Mouse (Mus musculus): ENCODE results near the gene Tmem259.

The Tmem259 gene

DNA sequence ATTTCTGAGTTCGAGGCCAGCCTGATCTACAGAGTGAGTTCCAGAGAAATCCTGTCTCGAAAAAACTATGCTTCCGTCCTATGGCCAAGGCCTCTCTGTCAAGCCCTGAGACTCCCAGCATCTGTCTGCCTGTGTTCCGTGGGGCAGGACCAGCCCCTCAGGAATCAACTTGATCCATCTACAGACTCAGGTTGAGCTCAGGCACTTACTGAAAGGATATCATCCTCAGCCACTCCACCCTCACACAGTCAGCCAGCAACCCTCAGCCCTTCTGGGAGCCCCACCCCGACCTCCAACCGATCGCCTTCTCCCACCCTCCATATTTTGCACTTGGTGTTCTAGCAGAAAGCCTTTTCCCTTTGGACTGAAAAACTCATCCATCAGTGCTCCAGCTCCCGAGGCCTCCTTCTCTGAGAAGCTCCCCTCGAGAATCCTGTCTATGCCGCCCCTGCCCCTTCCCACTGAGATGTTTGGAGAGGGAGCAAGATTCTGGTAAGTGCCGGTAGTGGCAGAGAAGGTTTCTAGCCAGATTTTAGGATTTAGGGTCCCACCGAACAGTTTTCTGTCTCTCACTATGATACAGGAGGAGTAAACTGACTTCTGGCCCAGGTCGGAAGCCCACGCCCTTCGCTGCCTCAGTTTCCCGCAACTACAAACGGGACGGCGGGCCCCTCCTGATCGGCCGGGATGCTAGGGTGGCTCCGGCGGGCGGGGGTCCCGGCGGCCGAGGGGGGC is 3.8 kb upstream of the Tmem259 start:
- DNase-seq (ENCODE audit: low spot score in 2 of 2), result no peak

DNA sequence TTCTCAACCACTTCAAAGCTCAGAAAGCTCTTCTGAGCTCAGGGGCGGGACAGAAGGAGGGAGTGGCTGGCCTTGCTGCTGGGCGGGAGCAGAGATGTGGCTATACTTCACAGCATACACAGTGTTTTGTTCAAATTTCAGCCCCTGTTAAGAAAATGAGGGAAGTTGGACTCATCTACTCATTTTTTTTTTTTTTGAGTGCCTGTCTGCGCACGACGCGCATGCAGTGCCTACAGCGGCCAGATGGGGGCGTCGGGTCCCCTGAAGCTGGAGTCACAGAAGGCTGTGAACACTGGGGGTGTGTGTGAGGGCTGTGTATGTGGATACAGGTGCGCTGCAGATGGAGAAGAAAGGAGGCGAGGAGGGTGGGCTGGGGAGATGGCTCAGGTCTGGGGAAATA is 2.8 kb upstream of the Tmem259 start:
- DNase-seq (ENCODE audit: low spot score in 2 of 2), result peak; percentile 57 to 75

DNA sequence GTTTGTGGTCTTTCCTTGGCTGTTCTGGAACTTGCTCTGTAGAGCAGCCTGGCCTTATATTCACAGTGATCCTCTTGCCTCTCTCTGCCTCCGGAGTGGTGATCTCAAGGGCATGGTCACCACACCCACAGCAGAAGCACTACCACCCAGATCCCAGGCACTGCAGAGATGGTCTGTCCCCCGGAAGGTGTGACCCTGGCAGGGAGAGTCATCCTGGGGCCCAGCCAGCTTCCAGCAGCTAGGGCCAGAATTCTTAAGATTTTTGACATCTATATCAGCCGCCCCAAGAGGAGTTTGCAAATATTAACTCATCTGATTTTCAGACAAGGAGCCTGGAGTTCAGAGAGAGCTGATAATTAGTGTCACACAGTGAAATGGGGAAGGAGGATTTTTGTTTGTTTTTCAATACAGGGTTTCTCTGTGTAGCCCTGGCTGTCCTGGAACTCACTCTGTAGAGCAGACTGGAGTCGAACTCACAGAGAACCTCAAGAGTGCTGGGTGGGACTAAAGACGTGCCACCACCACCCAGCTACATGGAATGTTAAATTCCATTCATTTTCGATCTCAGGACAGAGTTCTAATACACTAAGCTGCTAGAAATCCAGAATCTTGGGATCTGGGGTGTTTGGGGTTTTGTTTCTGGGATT is 2.2 kb upstream of the Tmem259 start:
- DNase-seq (ENCODE audit: low spot score in 2 of 2), result no peak

DNA sequence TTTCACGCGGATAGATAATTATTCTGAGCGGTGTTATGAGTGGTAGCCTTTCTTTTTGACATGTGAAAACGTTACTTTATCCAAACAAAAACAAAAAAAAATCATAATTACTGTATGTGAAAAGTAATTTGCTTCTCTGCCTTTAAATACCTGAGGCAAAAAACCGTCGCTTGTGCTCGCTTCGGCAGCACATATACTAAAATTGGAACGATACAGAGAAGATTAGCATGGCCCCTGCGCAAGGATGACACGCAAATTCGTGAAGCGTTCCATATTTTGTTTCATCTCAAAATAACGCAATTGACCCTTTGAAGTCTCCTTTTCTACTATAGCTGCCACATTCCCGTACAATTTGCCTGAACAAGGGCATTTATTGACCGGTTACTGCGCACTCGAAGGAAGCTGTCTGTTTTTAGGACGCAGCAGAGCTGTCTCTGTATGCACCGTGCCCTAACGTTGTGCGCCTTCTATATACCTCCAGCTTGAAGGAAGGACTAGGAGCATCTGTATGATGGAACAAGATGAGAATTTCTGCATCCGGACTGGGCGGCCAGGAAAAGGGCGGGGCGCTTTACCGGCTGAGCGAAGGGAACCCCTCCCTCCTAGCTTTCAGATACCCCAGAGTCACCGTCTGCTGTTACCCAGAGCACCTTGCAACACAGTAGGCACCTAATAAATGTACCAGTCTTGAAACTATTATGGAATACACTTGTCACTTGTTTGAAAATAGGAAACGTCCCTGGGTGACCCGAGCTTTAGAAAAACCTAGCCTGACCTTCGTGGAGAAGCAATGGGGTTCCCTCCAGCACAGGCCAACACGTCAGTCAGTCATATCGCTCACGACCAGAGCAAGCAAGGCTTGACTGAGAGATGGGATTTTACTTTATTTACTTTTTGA is 1.5 kb upstream of the Tmem259 start:
- DNase-seq (ENCODE audit: low spot score in 2 of 2), result peak; percentile 60 to 62

DNA sequence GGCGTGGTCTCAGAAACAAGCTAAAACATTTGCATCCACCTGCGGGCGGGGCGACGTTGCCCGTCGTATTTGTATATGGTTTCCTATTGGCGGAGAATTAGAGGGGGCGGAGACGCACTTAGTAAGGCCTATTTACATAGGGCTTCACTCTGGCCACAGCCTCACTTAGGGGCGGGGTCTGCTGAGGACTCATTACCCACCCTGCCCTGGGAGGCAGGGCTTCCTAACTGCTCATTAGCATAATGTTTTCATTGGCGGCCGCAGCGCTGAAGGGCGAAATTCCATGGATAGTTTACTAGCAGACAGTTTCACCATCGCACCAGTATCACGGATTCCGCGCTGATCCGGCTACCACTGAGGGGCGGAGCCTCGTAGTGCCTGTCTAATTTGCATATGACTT is 741 bp upstream of the Tmem259 start:
- DNase-seq (ENCODE audit: low spot score in 2 of 2), result peak; percentile 97 to 99

DNA sequence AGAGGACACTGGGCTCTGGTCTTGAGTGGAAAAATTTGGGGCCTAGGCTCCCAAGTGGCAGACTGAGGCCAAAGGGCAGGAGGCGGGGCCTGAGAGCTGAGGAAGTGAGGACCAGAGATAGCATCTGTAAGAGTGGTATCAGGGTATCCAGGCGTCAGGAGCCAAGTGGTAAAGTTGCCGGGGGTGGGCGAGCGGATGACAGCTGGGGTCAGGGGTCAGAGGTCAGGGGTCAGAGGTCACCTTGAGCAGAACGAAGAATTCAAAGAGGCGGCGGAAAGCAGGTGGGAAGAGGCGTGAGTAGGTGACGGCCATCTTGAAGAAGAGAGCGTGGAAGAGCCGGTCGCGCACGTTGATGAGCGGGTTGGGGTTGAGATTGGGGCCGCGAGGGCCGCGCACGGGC is 460 bp downstream of the Tmem259 start:
- peak; percentile 52 to 59 for DNase-seq (ENCODE audit: low spot score in 2 of 2)

DNA sequence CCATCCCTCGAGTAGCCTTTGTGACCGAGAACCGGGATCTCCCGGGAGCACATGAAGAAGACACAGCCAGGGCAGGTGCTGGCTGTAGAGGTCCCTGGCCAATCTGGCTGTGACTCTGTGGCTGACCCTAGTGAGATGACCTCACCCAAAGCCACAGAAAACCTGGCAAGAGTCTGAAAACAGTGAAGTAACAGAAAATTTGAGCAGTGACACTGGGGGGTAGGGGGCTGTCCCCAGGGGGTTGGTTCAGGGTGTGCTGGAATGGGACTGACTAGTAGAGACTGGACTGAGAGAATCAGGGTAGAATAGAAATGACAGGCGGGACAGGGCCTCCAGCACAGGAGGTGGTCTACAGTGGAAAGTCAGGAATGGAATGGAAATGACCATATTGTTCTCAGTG is 925 bp downstream of the Tmem259 start:
- no peak for DNase-seq (ENCODE audit: low spot score in 2 of 2)

DNA sequence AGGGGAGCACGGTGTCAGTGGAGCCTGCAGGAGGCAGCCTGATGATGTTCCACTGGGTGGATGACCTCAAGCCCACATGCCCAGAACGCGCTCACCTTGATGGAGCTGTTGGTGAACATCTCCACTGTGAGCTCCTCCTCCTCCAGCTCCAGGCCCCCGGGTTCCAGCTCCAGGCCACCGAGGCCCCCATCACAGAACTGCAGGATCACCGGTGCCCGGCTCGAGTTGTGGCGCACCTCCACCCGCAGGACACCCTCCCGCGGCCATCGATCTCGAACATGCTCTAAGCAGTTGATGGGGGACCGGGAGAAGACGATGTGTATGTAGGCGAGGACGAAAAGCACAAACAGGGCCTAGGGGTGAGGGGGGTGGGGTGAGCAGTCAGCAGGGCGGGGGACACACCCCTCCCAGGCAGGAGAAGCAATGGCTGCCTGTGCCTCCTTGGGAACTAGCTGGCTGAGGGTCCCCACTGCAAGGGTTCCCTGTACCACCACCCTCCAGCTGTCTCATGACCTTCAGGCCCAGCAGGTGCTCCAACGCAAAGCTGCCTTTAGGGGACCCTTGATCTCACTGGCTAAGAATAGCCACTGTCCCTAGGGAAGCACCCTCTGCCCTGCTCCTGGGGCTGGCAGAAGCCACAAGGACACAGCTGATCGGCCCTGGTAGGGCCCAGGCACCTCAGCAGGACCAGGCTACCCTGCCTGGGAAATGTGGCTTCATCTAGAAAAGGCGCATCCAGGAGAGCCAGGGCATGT is 4.6 kb downstream of the Tmem259 start:
- DNase-seq (ENCODE audit: low spot score in 2 of 2), result no peak

DNA sequence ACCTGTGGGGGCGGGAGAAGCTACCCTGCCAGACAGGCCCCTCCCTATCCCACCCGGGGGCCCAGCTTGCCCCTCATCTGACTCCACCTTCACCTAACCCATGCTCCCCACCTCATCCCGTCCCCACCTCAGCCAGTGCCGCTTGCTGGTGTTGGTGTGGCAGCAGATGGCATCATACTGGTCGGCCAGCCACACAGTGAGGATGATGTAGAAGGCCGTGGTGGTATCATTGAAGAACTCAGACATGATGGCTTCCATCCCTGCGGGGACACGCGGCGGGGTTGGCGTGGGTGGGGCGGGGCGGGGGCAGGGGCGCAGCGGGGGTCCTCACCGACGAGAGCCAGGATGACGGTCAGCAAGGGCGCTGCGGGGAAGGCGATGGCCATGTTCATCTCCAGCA is 6.1 kb downstream of the Tmem259 start:
- no peak for DNase-seq (ENCODE audit: low spot score in 2 of 2)

DNA sequence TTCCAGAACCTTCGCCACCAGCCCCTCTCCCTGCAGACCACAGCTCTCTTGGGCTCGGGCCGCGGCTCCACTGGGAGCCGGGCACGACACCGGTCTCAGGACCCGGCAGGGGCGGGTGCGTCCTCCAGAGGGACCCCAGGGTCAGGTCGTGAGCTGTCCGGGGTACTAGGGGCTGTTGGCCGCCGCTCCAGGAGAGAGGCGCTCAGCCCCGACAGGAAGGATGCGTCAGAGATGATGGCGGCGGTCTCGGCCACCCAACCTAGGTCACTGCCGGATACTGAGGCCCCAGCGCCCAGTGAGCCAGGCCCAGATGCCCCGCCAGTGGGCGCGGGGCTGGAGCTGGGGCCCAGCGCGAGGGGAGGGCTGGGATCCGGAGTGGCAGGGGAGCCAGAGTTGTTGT is 6.8 kb downstream of the Tmem259 start:
- DNase-seq (ENCODE audit: low spot score in 2 of 2), result no peak

DNA sequence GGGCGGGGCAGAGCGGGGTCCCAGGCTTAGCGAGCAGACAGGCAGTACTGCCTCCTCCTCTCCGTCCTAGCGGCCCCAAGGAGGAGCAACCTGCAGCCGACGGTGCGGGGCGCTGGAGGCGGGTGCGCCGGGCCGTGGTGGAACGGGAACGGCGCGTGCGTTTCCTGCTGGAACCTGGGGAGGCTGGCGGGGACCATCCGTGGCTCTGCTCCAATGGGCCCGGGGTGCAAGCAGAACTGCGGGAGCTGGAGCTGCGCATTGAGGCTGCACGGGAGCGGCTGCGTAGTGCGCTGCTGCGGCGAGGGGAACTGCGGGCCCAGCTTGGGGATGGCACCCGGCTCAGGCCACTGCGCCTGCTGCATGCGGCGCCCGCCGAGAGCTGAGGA is 7.4 kb downstream of the Tmem259 start:
- no peak for DNase-seq (ENCODE audit: low spot score in 2 of 2)

DNA sequence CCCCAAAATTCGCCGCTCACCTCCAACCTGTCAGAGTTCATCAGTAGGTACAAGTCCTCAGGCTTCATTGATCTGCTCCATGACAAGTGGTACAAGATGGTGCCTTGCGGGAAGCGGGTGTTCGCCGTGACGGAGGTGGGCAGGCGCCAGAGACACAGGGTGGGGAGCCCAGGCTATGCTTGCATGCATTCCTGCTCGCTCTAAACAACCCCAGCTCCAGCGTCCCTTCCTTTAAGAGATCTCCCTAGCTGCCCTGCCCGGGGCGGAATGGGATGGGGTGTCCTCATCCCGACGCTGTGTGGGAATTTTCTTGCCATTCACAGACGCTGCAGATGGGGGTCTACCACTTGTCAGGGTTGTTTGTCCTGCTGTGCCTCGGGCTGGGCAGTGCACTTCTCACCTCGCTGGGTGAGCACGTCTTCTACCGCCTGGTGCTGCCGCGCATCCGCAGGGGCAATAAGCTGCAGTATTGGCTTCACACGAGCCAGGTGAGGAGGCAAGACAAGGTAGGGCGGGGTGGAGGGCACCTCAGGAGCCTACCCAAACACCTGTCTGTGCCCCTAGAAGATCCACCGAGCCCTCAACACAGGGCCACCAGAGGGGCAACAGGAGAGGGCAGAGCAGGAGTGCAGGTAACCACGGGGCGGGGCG is 7.9 kb downstream of the Tmem259 start:
- no peak for DNase-seq (ENCODE audit: low spot score in 2 of 2)

DNA sequence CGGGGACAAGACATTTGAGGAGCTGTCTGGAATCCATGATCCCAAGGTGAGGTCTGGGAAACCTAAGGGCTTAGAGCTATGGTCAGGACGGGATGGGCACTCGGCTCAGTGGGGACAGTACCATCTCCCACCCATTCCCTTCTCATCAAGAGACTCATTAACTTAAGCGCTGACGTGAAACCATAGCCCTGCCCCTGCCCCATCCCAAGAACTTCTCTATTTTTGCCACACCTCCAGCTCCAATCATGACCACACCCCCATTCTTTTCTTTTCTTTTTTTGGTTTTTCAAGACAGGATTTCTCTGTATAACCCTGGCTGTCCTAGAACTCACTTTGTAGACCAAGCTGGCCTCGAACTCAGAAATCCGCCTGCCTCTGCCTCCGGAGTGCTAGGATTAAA is 9.5 kb downstream of the Tmem259 start:
- DNase-seq (ENCODE audit: low spot score in 2 of 2), result no peak

DNA sequence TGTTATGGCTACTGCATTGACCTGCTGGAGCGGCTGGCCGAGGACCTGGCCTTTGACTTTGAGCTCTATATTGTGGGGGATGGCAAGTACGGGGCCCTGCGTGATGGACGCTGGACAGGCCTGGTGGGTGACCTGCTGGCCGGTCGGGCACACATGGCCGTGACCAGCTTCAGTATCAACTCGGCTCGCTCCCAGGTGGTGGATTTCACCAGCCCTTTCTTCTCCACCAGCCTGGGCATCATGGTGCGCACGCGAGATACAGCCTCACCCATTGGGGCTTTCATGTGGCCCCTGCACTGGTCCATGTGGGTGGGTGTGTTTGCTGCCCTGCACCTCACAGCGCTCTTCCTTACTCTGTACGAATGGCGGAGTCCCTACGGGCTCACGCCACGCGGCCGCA is 10.0 kb downstream of the Tmem259 start:
- no peak for DNase-seq (ENCODE audit: low spot score in 2 of 2)

DNA sequence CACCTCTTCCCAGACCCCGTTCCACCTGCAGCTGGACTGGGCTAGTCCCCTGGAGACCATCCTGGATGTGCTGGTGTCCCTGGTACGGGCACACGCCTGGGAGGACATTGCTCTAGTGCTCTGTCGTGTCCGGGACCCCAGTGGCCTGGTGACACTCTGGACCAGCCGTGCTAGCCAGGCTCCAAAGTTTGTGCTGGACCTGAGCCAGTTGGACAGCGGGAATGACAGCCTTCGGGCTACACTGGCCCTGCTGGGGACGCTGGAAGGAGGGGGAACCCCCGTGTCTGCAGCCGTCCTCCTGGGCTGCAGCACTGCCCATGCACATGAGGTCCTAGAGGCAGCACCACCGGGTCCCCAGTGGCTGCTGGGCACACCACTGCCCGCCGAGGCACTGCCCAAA is 11.3 kb downstream of the Tmem259 start:
- no peak for DNase-seq (ENCODE audit: low spot score in 2 of 2)

DNA sequence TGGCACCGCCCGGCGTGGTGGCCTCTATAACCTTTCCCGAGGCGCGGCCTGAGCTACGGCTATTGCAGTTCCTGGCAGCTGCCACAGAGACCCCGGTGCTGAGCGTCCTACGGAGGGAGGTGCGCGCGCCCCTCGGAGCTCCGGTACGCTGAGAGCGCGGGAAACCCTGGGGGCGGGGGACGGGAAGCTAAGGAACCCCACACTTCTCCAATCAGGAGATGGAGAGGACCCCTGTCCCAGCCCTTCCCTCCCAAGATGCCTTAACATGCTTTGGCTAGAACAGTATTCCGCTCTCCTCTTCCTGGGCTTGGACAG is 13.0 kb downstream of the Tmem259 start:
- no peak for DNase-seq (ENCODE audit: low spot score in 2 of 2)

DNA sequence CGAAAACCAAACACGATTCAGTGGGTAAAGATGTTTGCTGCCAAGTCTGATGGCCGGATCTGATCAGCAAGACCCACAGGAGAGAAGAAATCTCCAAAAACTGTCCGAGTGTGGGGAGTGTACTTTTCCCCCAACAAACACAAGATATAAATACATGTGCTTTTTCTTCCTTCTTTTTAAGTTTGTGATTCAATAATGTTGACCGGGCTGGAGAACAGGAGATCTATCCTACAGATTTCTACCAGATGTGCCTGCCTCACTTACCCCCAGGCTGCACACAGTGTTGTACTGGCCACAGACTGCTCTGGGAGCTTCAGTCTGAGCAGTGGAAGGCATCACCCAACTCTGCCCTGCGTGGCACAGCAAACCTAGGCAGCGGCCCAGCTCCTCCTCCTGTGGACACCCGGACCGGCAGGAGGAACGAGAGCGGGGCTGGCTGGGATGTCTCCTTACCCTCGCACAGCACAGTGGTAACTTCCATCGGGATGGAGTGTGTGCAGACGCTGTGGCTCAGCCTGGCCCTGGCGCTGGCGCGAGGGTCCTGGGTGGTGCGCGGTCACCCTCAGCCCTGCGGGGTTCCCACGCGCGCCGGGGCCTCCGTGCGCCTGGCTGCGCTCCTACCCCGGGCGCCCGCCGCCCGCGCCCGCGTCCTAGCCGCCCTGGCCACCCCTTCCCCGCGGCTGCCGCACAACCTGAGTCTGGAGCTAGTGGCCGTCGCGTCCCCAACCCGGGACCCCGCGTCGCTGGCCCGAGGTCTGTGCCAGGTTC is 13.5 kb downstream of the Tmem259 start, which contains the start of gene Grin3b:
Gene Grin3b (plus strand): TSS at position 301 of the 768 bp plus-strand sequence.
- no peak for DNase-seq (ENCODE audit: low spot score in 2 of 2)

DNA sequence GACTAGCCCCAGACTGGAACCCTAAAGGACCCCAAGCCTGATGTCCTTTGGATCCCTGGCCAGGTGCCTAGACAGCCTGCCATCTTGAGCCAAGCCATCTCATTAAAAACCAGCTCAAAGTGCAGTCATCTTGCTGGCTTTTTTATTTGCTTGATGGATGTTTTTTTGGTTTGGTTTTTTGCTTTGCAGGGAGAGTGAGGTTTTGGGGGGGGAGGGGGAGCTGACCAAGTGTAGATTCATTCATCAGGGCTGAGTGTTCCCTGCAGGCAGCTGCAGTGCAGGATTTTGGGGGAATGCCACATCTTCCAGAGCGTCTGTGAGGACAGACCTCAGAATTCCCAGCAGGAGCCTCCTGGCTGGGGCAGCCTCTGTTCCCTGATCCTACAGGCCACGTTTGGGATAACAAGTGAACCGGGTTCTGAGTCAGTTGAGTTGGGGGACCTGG is 15.0 kb downstream of the Tmem259 start:
- no peak for DNase-seq (ENCODE audit: low spot score in 2 of 2)

DNA sequence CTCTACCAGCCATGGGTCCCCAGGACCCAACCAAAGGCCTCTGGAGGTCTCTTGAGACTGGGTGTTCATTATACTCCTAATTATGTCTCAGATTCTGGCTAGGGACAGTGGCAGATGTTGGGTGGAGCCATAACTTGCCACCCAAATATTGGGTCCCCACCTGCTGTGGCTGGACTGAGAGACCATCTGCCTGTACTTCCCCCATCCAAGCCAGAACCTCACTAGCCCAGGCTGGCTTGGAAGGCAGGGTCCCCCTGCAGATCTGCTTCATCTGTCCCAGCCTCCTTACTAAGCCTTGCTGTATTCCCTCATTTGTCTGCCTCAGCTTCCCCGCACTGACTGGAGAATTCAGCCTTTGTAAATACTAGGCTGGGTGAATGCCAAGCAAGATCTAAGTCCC is 15.9 kb downstream of the Tmem259 start:
- DNase-seq (ENCODE audit: low spot score in 2 of 2), result no peak

DNA sequence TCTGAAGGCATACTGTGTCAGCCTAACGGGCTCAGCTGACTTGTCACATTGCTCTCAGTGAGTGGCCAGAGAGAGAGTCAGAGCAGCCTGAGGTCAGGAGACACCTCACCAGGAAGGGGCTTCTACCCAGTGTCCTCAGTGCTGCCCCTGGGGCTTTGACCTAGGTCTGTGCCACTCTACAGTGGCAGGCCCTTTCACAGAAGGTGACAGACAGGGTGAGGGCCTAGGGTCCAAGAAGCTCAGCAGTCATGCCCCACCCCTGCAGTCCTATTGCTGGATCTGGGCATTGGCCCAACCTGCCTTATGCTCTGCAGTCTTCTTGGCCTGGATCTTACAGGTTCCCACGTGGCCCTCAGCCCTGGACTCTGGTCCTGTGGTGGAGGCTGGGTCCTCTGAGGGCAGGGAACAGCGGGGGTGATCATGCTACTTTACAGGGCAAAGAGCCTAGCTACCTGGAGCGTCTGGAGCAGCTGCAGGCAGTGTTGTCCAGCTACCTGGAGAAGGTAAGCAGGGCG is 17.2 kb downstream of the Tmem259 start:
- DNase-seq (ENCODE audit: low spot score in 2 of 2), result no peak
